In genomic region chr5:74388101-74388500, GRCm38 (mm10) we compare ENCODE assay signal across 11 mouse cellular contexts.
DNase-seq lines count a peak whose midpoint lies in the region; ATAC-seq and TF ChIP-seq lines count a peak whose summit lies in the region.
"Had no signal": no experiment of that assay in that cellular context is flagged by ENCODE, and none has a peak within 500 bp of the region (broad histone marks: within the 10 kb centered on the region; RNA-seq: fewer than 3 reads in every experiment).

No protein-coding gene starts in this region.

- H3K27ac ChIP-seq in forebrain, embryonic 13.5 days, result peak overlapping the region; percentile 57
- no peak overlapping the region for H3K27ac ChIP-seq in forebrain, embryonic 12.5 days
- H3K27ac ChIP-seq in lung, embryonic 14.5 days (ENCODE audit: low read depth), result peak overlapping the region; percentile 67; the same call in 1 of the 2 replicates
- H3K27ac ChIP-seq in heart, embryonic 13.5 days (replicated peaks), result peak overlapping the region; percentile 81
- peak overlapping the region; percentile 86 for H3K27ac ChIP-seq in limb, embryonic 15.5 days
- H3K27ac ChIP-seq: liver, embryonic 15.5 days had no signal

- H3K9ac ChIP-seq in forebrain, embryonic 13.5 days, result no peak overlapping the region
- H3K9ac ChIP-seq in forebrain, embryonic 12.5 days, result no peak overlapping the region
- no peak overlapping the region for H3K9ac ChIP-seq in lung, embryonic 14.5 days
- peak overlapping the region; percentile 47; the same call in 1 of the 2 replicates for H3K9ac ChIP-seq in heart, embryonic 13.5 days
- no peak overlapping the region for H3K9ac ChIP-seq in limb, embryonic 15.5 days
- H3K9ac ChIP-seq: liver, embryonic 15.5 days had no signal

- no peaks in the 10 kb centered on the region for H3K27me3 ChIP-seq in forebrain, embryonic 13.5 days
- no peaks in the 10 kb centered on the region for H3K27me3 ChIP-seq in forebrain, embryonic 12.5 days
- H3K27me3 ChIP-seq in lung, embryonic 14.5 days (ENCODE audit: insufficient read depth, low read length), result no peaks in the 10 kb centered on the region
- H3K27me3 ChIP-seq in heart, embryonic 13.5 days (replicated peaks), result no peaks in the 10 kb centered on the region
- H3K27me3 ChIP-seq in limb, embryonic 15.5 days, result no peaks in the 10 kb centered on the region
- H3K27me3 ChIP-seq: liver, embryonic 15.5 days had no signal

- H3K9me3 ChIP-seq in forebrain, embryonic 13.5 days (replicated peaks), result no peaks in the 10 kb centered on the region
- no peaks in the 10 kb centered on the region for H3K9me3 ChIP-seq in forebrain, embryonic 12.5 days
- no peaks in the 10 kb centered on the region for H3K9me3 ChIP-seq in lung, embryonic 14.5 days (ENCODE audit: low read depth, low read length)
- no peaks in the 10 kb centered on the region for H3K9me3 ChIP-seq in heart, embryonic 13.5 days
- H3K9me3 ChIP-seq in limb, embryonic 15.5 days, result no peaks in the 10 kb centered on the region
- H3K9me3 ChIP-seq: liver, embryonic 15.5 days had no signal

- no peaks in the 10 kb centered on the region for H3K36me3 ChIP-seq in forebrain, embryonic 13.5 days (ENCODE audit: poor library complexity, severe bottlenecking)
- no peaks in the 10 kb centered on the region for H3K36me3 ChIP-seq in forebrain, embryonic 12.5 days (replicated peaks)
- H3K36me3 ChIP-seq in lung, embryonic 14.5 days (ENCODE audit: insufficient read depth), result no peaks in the 10 kb centered on the region
- H3K36me3 ChIP-seq in heart, embryonic 13.5 days, result no peaks in the 10 kb centered on the region
- no peaks in the 10 kb centered on the region for H3K36me3 ChIP-seq in limb, embryonic 15.5 days
- H3K36me3 ChIP-seq: liver, embryonic 15.5 days had no signal

- no peak overlapping the region for H3K4me3 ChIP-seq in forebrain, embryonic 13.5 days
- H3K4me3 ChIP-seq in forebrain, embryonic 12.5 days (replicated peaks), result no peak overlapping the region
- H3K4me3 ChIP-seq in lung, embryonic 14.5 days (ENCODE audit: low read depth, low read length), result no peak overlapping the region
- H3K4me3 ChIP-seq in heart, embryonic 13.5 days, result no peak overlapping the region
- H3K4me3 ChIP-seq in limb, embryonic 15.5 days, result no peak overlapping the region
- H3K4me3 ChIP-seq: liver, embryonic 15.5 days had no signal

- WGBS in forebrain, embryonic 13.5 days, result 55% methylated on average over 6 of the region's 6 CpGs
- WGBS in forebrain, embryonic 12.5 days, result 57% methylated on average over 6 of the region's 6 CpGs
- WGBS in lung, embryonic 14.5 days, result 51% methylated on average over 6 of the region's 6 CpGs
- WGBS in heart, embryonic 13.5 days, result 41% methylated on average over 6 of the region's 6 CpGs
- 20% methylated on average over 6 of the region's 6 CpGs for WGBS in limb, embryonic 15.5 days

- no peak for TF ChIP-seq CTCF in lung, embryonic 14.5 days (IDR thresholded peaks at IDR 0.05; ENCODE audit: low read depth)

- 0 out of 2 replicates have a peak overlapping the region, but pooled peaks have one; percentile 4 for H3K4me2 ChIP-seq in forebrain, embryonic 13.5 days
- H3K4me2 ChIP-seq in forebrain, embryonic 12.5 days, result no peak overlapping the region
- H3K4me2 ChIP-seq in lung, embryonic 14.5 days, result 0 out of 2 replicates have a peak overlapping the region, but pooled peaks have one; percentile 18
- peak overlapping the region; percentile 2 for H3K4me2 ChIP-seq in heart, embryonic 13.5 days
- 0 out of 2 replicates have a peak overlapping the region, but pooled peaks have one; percentile 12 for H3K4me2 ChIP-seq in limb, embryonic 15.5 days
- H3K4me2 ChIP-seq: liver, embryonic 15.5 days had no signal

- ATAC-seq in forebrain, embryonic 13.5 days, result peak; percentile 66
- no peak for ATAC-seq in forebrain, embryonic 12.5 days (ENCODE audit: low FRiP score)
- peak; percentile 43; the same call in 1 of the 2 replicates for ATAC-seq in lung, embryonic 14.5 days (ENCODE audit: insufficient read depth)
- ATAC-seq in heart, embryonic 13.5 days (ENCODE audit: extremely low read depth, insufficient number of reproducible peaks, low FRiP score, low TSS enrichment), result no peak
- ATAC-seq in limb, embryonic 15.5 days (ENCODE audit: insufficient number of reproducible peaks, low FRiP score, low TSS enrichment, low read depth), result peak; percentile 66
- no peak for ATAC-seq in megakaryocyte, adult 5-6 weeks (ENCODE audit: poor library complexity, severe bottlenecking)

- peaks cover 18% of the 10 kb centered on the region for H3K4me1 ChIP-seq in forebrain, embryonic 13.5 days
- H3K4me1 ChIP-seq in forebrain, embryonic 12.5 days, result peaks cover 12% of the 10 kb centered on the region
- peaks cover 7% of the 10 kb centered on the region; the same call in 1 of the 2 replicates for H3K4me1 ChIP-seq in lung, embryonic 14.5 days (ENCODE audit: insufficient read depth)
- peaks cover 46% of the 10 kb centered on the region for H3K4me1 ChIP-seq in heart, embryonic 13.5 days
- peaks cover 44% of the 10 kb centered on the region for H3K4me1 ChIP-seq in limb, embryonic 15.5 days
- H3K4me1 ChIP-seq: liver, embryonic 15.5 days had no signal

- DNase-seq in lung, embryonic 14.5 days, result peak; percentile 55
- DNase-seq in lung, postnatal 10 days, result no peak
- no peak for DNase-seq in layer of hippocampus, adult 8-10 months (ENCODE audit: low spot score in 2 of 2)
- DNase-seq: cerebellum, adult 11 months; layer of hippocampus, adult 9-11 months had no signal

Comparison
In these comparisons a context has a peak if more than half of its experiments do, and no peak if none do; other contexts are left out.
1. ATAC-seq: peak in forebrain, embryonic 13.5 days (single experiment), lung, embryonic 14.5 days (single experiment) and limb, embryonic 15.5 days (single experiment); none in forebrain, embryonic 12.5 days (single experiment), heart, embryonic 13.5 days (single experiment) and megakaryocyte, adult 5-6 weeks (single experiment).